Mouse (Mus musculus) hindbrain, embryonic 16.5 days (tissue): ENCODE results near the gene Gpr18. TPM values are rescaled to one million over a fixed set of nuclear protein-coding genes. Genes with fewer than 3 reads are reported as not detected.

Experiments used
- ATAC-seq: fragments of 200-750 bp; cut with Nextera tagmentation; 2 replicates; pipeline ENCODE4 v1.8.0; 2017; ENCODE audit warnings: moderate TSS enrichment, moderate library complexity
- H3K27ac ChIP-seq: fragments of 300-500 bp; sonication (generic); 2 replicates; pipeline ENCODE4 v1.5.1; 2014; ENCODE audit warnings: low read depth, mild to moderate bottlenecking, control low read depth, low read length, moderate library complexity
- H3K27me3 ChIP-seq: fragments of 300-500 bp; sonication (generic); replicated peaks from 2 replicates; pipeline ENCODE4 v1.6.1; 2014; ENCODE audit warnings: low read length; ENCODE audit not compliant: control insufficient read depth, insufficient read depth
- H3K36me3 ChIP-seq: fragments of 300-500 bp; sonication (generic); 2 replicates; pipeline ENCODE4 v1.6.1; 2014; ENCODE audit warnings: mild to moderate bottlenecking, low read length, moderate library complexity, mixed read lengths; ENCODE audit not compliant: control insufficient read depth, insufficient read depth
- H3K4me1 ChIP-seq: fragments of 300-500 bp; sonication (generic); 2 replicates; pipeline ENCODE4 v1.6.1; 2014; ENCODE audit warnings: low read depth, low read length; ENCODE audit not compliant: control insufficient read depth, insufficient read depth
- H3K4me2 ChIP-seq: fragments of 300-500 bp; sonication (generic); 2 replicates; pipeline ENCODE4 v1.6.1; 2014; ENCODE audit warnings: mild to moderate bottlenecking, low read length, control low read depth, moderate library complexity
- H3K4me3 ChIP-seq: fragments of 300-500 bp; sonication (generic); 2 replicates; pipeline ENCODE4 v1.5.1; 2014; ENCODE audit warnings: mild to moderate bottlenecking, low read length, control low read depth, moderate library complexity
- H3K9ac ChIP-seq: fragments of 300-500 bp; sonication (generic); 2 replicates; pipeline ENCODE4 v1.6.1; 2014; ENCODE audit warnings: low read depth, mild to moderate bottlenecking, control low read depth, low read length, moderate library complexity
- H3K9me3 ChIP-seq: fragments of 300-500 bp; sonication (generic); 2 replicates; pipeline ENCODE4 v1.6.1; 2014; ENCODE audit warnings: mild to moderate bottlenecking, low read length, moderate library complexity; ENCODE audit not compliant: control insufficient read depth
- WGBS: fragments of 180-500 bp; shearing (Covaris S2); extraction: QIAGEN DNeasy Blood & Tissue Kit; methylation state at CpG from one replicate; pipeline ENCODE4 v1.1.7; 2014; 5-methylcytosine and 5-hydroxymethylcytosine counted together
- polyA plus RNA-seq: library from polyadenylated mRNA; unstranded; fragments of >200 nt; fragmentation: Nextera tagmentation; extraction: Ambion mirVana; gene quantifications from 2 replicates; pipeline ENCODE4 v1.2.1, GENCODE M21; 2015

Gpr18 gene
- polyA plus RNA-seq, 1 experiment from 2014 or later = 0.16 TPM

DNA sequence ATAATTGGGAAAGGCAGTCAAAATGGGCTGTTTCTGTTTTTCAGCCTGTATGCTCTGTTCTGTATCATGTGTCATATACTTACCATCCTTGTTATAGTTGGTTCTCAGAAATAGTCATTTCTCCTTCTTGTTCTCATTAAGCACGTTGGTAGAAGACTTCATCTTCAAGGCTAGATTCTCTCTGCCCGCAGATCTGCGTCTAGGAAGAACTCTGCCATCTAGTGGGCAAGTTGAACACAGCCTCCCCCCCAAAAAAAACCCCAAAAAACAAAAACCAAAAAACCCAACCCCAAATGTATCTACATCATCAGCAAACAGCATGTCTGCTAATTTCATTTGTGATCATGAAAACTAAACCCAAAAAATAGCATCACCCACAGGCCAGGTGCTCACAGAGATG lies 4.2 kb upstream of the Gpr18 start:
- 35% methylated on average over 3 of the region's 3 CpGs for WGBS
- ATAC-seq = no peak
- H3K27me3 ChIP-seq = no peaks in the 10 kb centered on the region
- H3K4me2 ChIP-seq = no peak overlapping the region
- H3K9me3 ChIP-seq = no peaks in the 10 kb centered on the region
- no peaks in the 10 kb centered on the region for H3K36me3 ChIP-seq
- no peaks in the 10 kb centered on the region for H3K4me1 ChIP-seq
- no peak overlapping the region for H3K27ac ChIP-seq
- H3K4me3 ChIP-seq = no peak overlapping the region
- H3K9ac ChIP-seq = no peak overlapping the region

DNA sequence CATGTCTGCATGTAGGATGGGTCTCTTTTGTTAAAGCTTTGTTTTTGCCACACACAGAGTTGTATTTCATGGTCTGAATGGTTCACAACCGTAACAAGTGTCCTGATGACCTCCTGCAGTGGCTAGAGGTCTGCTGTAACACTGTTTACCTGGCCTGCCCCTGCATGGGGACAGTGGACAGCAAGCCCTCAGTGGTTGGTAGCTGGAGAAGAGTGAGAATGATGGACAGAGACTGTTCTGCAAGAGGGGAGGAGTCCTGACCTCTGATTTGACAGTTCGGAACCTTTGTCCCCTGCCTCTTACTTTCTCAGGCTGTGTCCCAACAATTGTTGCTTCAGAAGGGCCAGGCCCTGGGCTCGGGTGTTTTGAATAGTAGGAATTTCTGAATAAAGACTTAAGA lies 2.7 kb upstream of the Gpr18 start:
- no peak overlapping the region for H3K27ac ChIP-seq
- ATAC-seq = no peak
- no peaks in the 10 kb centered on the region for H3K9me3 ChIP-seq
- H3K4me3 ChIP-seq = no peak overlapping the region
- H3K4me2 ChIP-seq = no peak overlapping the region
- no peaks in the 10 kb centered on the region for H3K36me3 ChIP-seq
- no peaks in the 10 kb centered on the region for H3K4me1 ChIP-seq
- no peak overlapping the region for H3K9ac ChIP-seq
- WGBS = 65% methylated on average over 3 of the region's 3 CpGs
- H3K27me3 ChIP-seq = no peaks in the 10 kb centered on the region

DNA sequence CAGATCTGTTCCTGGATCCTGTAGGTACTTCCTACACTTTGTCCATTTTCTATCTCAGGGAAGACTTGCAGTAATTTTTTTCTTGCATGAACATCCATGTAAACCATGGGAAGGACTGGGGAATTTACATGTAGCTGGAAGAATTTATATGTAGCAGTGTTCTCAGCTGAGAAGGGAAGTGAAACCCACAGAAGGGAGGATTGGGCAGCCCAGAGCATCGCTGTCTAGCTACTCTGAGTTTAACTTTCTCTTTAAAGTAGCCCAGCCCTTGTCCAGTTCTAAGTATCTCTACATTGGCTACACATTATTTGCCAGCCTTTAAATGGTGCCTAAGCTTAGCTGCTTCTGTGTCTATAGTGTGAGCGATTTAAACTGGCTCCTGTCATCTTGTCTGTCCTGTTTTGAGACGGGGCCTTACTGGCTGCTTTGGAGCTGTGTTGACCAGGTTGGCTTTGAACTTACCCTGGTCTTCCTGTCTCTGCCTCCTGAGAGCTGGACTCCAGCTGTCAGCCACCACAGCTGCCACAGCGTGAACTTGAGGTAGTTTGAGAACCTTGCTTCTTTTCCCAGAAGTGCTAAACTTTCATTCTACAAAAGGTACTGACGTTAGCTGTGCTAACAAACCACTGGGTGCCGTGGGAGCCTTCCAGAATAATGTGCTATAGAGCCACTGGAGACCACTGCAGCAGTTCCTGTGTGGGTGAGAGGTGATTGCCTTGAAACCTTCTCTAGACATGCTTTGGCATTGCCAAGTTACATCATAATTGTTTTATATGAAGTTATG lies 922 bp upstream of the Gpr18 start:
- 88% methylated on average over 6 of the region's 6 CpGs for WGBS
- no peak for ATAC-seq
- H3K4me1 ChIP-seq = no peaks in the 10 kb centered on the region

DNA sequence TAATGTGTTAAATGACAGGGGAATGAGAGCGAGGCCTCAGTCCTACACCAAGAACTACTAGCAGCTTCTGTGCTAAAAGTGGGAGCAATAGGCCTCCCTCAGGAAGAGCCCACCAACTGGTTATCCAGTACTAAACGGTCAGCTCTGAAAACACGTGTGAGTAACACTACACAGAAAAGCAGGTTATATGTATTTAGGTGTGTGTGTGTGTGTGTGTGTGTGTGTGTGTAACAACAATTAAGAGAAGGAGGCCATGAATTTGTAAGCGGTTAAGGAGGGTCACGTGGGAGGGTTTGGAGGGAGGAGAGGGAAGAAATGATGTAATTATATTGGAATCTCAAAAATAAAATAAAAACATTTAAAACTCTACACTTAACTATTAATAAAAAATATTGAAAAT lies 438 bp downstream of the Gpr18 start:
- no peak overlapping the region for H3K27ac ChIP-seq
- no peaks in the 10 kb centered on the region for H3K4me1 ChIP-seq
- no peaks in the 10 kb centered on the region for H3K9me3 ChIP-seq
- H3K36me3 ChIP-seq = peaks cover 5% of the 10 kb centered on the region; the same call in 1 of the 2 replicates
- H3K4me2 ChIP-seq = no peak overlapping the region
- no peak for ATAC-seq
- no peaks in the 10 kb centered on the region for H3K27me3 ChIP-seq
- 92% methylated on average over 5 of the region's 5 CpGs for whole genome bisulfite sequencing
- H3K9ac ChIP-seq = no peak overlapping the region
- no peak overlapping the region for H3K4me3 ChIP-seq

More for the DNA sequence above, 922 bp upstream of the Gpr18 start:
- no peak overlapping the region for H3K4me3 ChIP-seq
- peaks cover 5% of the 10 kb centered on the region; the same call in 1 of the 2 replicates for H3K36me3 ChIP-seq
- H3K9me3 ChIP-seq = no peaks in the 10 kb centered on the region
- H3K9ac ChIP-seq = no peak overlapping the region
- no peak overlapping the region for H3K27ac ChIP-seq
- no peak overlapping the region for H3K4me2 ChIP-seq
- no peaks in the 10 kb centered on the region for H3K27me3 ChIP-seq

DNA sequence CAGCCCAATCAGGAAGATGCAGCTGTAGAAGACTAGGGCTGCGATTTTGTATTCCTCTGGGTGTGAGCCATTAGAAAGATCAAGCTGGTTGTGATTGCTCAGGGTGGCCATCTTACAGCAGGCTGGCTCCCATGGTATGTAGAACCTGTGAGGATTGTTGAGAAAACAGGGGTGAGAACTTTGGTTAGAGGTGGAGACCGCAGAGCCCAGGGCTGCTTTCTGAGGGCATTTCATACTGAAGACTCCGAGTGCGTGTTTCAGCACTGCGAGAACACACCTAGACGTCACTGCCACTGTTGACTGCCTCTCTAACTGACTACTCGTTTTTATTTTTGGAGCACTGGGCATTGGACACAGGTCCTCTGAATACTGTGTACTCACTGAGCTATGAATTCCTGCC lies 3.1 kb downstream of the Gpr18 start:
- no peak overlapping the region for H3K4me2 ChIP-seq
- no peak overlapping the region for H3K9ac ChIP-seq
- H3K9me3 ChIP-seq = no peaks in the 10 kb centered on the region
- no peak overlapping the region for H3K27ac ChIP-seq
- H3K4me3 ChIP-seq = no peak overlapping the region
- peaks cover 11% of the 10 kb centered on the region for H3K36me3 ChIP-seq
- WGBS = 94% methylated on average over 7 of the region's 7 CpGs
- no peak for ATAC-seq
- H3K27me3 ChIP-seq = no peaks in the 10 kb centered on the region
- no peaks in the 10 kb centered on the region for H3K4me1 ChIP-seq

DNA sequence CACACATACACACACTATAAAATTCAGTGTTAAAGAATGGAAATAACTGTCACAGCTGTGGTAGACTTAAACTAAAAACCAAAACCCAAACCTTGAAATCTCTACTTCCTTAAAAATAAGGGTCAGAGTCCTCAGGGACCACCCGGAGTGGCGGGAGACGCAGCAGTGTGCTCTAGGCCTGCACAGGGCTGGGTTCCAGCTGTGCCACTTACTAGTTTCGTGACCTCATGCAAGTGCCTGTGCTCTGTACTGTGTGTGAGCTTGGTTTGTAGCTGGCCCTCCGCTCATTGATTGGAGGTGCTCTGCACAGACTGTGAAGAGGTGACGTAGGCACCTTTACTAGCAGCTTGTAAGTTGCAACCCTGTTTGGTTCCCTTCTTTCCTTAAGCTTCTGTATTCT lies 5.7 kb downstream of the Gpr18 start:
- Histone ChIP-seq H3K36me3 (peaks cover 11% of the 10 kb centered on the region), H3K9ac (no peak overlapping the region), H3K27ac (no peak overlapping the region), H3K4me3 (no peak overlapping the region), H3K9me3 (no peaks in the 10 kb centered on the region), H3K4me2 (no peak overlapping the region), H3K27me3 (no peaks in the 10 kb centered on the region), H3K4me1 (no peaks in the 10 kb centered on the region)
- no peak for ATAC-seq
- WGBS = 94% methylated on average over 6 of the region's 6 CpGs

DNA sequence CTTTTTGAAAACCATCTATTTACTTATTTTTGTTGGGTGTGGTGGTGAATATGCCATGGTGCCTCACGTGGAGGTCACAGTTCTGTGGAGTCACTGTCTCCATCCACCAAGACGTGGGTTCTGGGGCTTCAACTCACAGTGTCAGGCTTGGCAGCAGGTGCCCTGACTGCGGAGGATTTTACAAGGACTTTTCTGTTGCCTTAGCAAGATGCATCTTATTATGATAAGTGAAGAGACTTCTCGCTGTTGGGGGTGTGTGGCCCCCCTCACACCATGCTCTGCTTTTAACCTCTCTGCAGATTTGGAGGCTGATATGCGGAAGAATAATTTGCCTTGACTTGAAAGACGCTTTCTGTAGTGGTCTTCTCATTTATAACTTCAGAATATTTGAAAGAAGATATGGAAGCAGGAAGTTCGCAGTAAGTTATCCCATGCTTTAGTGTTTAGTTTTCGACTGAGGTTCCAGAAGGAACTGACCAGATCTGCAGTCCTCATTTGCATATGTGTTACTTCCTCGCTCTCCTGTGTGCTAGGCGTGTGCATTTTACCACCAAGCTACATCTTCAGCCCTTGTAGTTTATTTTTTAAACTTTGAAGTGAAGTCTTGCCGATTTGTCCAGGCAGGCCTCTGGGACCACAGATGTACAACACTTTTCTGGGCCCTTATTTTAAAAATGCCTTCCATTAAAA lies 8.4 kb downstream of the Gpr18 start:
- Histone ChIP-seq H3K36me3 (peaks cover 9% of the 10 kb centered on the region), H3K9ac (no peak overlapping the region), H3K4me2 (no peak overlapping the region), H3K4me3 (no peak overlapping the region), H3K27ac (no peak overlapping the region), H3K4me1 (no peaks in the 10 kb centered on the region), H3K27me3 (no peaks in the 10 kb centered on the region), H3K9me3 (no peaks in the 10 kb centered on the region)
- no peak for ATAC-seq
- 92% methylated on average over 11 of the region's 11 CpGs for WGBS

DNA sequence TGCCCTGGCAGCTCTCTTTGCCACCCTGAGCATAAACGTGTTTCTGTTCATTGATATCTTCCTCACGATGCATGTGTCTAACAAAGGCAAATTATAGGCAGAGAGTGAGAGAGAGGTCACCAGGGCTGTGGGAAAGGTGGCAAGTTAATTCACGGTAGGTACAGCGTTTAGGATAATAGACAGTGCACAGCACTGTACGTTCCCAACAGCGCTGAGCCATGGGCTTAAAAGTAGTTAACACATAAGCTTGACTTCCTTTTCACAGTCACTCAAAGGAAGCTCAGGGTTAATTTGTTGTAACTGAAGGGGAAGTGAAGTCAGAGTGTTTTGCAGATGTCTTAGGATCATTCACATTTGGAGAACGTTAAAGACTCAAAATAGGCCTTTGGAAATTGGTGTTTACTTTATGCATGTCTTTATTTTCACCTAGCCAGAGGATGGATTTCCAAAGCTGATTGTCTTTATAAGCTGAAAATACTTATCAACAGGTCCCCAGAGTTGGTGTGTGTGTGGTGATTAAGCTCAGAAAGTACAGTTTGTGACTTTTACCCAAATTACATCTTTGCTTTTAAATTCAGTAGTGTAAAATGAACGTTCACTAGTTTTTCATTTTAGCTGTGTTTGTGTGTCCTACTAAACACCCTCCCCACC lies 9.1 kb downstream of the Gpr18 start:
- Histone ChIP-seq H3K4me2 (no peak overlapping the region), H3K27me3 (no peaks in the 10 kb centered on the region), H3K4me3 (no peak overlapping the region), H3K36me3 (peaks cover 8% of the 10 kb centered on the region; the same call in 1 of the 2 replicates), H3K9ac (no peak overlapping the region), H3K4me1 (no peaks in the 10 kb centered on the region), H3K9me3 (no peaks in the 10 kb centered on the region), H3K27ac (no peak overlapping the region)
- no peak for ATAC-seq
- WGBS = 87% methylated on average over 8 of the region's 8 CpGs

DNA sequence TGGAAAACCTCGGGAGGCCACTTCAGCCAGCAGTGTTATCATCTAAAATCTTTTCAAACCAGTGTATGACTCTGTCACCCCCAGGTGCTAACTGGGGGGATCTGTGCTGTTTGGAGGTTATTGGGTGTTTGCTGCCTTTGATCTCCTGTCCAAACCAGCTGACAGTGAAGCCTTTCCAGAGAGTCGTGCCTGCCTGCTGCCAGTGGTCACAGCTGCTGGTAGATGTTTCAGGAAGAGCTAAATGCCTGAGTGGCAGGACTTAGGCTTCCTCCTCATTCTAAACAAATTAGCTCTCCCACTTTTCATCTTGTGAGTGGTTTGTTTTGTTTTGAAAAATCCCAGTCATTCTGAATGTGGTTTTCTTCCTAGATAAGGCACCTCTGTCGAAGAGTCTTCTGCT lies 10.8 kb downstream of the Gpr18 start:
- Histone ChIP-seq H3K27ac (no peak overlapping the region), H3K36me3 (peaks cover 8% of the 10 kb centered on the region; the same call in 1 of the 2 replicates), H3K4me1 (no peaks in the 10 kb centered on the region), H3K9ac (no peak overlapping the region), H3K27me3 (no peaks in the 10 kb centered on the region), H3K4me3 (no peak overlapping the region), H3K4me2 (no peak overlapping the region), H3K9me3 (no peaks in the 10 kb centered on the region)
- 63% methylated on average over 3 of the region's 3 CpGs for WGBS
- no peak for ATAC-seq
